Mouse (Mus musculus) forebrain, embryonic 10.5 days (tissue): ENCODE measurements around the gene Snapc3. TPM values are rescaled to one million over a fixed set of nuclear protein-coding genes. Genes with fewer than 3 reads are reported as not detected.
A peak's percentile ranks its signal among the peaks of the same experiment; 100 is the strongest.
"Not testable (repeated sequence)": the region's sequence is repeated elsewhere in the genome, so short reads cannot be mapped to it uniquely, and the experiment has no call there.

Experiments used
- DNase-seq: peaks from one replicate; pipeline ENCODE4 v3.0.0-alpha.2; 2017; ENCODE audit warnings: low spot score; ENCODE audit errors: extremely low spot score
- H3K27ac ChIP-seq: fragments of 300-500 bp; sonication (generic); 2 replicates; pipeline ENCODE4 v1.5.1; 2016; ENCODE audit warnings: mild to moderate bottlenecking
- H3K27me3 ChIP-seq: fragments of 300-500 bp; sonication (generic); 2 replicates; pipeline ENCODE4 v1.6.1; 2016; ENCODE audit warnings: mild to moderate bottlenecking; ENCODE audit not compliant: poor library complexity, severe bottlenecking
- H3K36me3 ChIP-seq: fragments of 300-500 bp; sonication (generic); replicated peaks from 2 replicates; pipeline ENCODE4 v1.6.1; 2016; ENCODE audit warnings: mild to moderate bottlenecking, moderate library complexity
- H3K4me1 ChIP-seq: fragments of 300-500 bp; sonication (generic); 2 replicates; pipeline ENCODE4 v1.6.1; 2016
- H3K4me3 ChIP-seq: fragments of 300-500 bp; sonication (generic); 2 replicates; pipeline ENCODE4 v1.5.1; 2016; ENCODE audit warnings: mild to moderate bottlenecking, moderate library complexity
- H3K9me3 ChIP-seq: fragments of 300-500 bp; sonication (generic); 2 replicates; pipeline ENCODE4 v1.6.1; 2016; ENCODE audit warnings: mild to moderate bottlenecking, moderate library complexity
- WGBS: fragments of 180-500 bp; shearing (Covaris S2); methylation state at CpG from one replicate; pipeline ENCODE4 v1.1.7; 2016; 5-methylcytosine and 5-hydroxymethylcytosine counted together
- polyA plus RNA-seq: library from polyadenylated mRNA; unstranded; fragments of >200 nt; fragmentation: Nextera tagmentation; extraction: Ambion mirVana; gene quantifications from 2 replicates; pipeline ENCODE4 v1.2.1, GENCODE M21; 2016

Snapc3 gene
- polyA plus RNA-seq, 1 experiment from 2014 or later = 55.8 TPM

DNA sequence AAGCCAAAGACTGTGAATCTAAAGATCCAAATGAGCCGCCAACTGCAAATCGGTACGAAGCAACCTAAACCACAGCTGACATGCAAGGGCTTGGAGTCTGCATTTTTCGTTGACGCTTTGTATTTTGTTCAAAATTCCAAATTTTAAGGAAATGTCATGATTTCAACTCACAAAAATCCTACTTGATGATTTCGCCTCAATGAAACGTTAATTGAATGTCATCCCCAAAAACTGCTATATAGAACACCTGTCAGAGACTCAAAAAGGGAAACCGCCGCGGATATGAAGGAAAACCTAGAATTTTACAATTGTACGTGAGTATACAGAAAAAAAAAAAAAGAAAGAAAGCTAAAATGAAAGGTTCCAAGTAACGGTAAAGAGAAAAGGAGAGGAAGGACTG, 67.7 kb downstream of the Snapc3 start:
- H3K4me3 ChIP-seq = peak overlapping the region; percentile 94
- peaks cover 53% of the 10 kb centered on the region for H3K4me1 ChIP-seq
- no peak for DNase-seq
- H3K27me3 ChIP-seq = no peaks in the 10 kb centered on the region
- H3K9me3 ChIP-seq = no peaks in the 10 kb centered on the region
- peak overlapping the region; percentile 100 for H3K27ac ChIP-seq
- H3K36me3 ChIP-seq = peaks cover 45% of the 10 kb centered on the region
- WGBS = 33% methylated on average over 12 of the region's 12 CpGs

DNA sequence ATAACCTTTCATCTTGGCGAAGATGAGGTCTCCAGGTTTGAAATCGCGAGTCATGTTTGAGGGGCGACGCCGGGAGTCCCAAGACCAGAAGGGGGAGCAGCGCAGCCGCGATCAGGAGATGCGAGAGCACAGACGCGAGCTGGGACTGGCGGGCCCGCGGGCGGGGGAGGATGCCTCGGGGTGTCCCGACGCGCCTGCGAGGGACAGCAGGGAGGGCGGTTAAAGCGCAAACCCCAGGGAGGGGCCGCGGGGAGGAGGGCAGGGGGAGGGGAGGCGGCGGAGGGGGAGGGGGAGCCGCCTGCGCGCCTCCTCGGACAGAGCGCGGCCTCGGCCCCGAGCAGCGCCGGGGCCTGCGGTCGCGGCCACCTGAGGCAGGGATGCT, 68.2 kb downstream of the Snapc3 start:
- WGBS = under 1% methylated on average over 36 of the region's 40 CpGs

DNA sequence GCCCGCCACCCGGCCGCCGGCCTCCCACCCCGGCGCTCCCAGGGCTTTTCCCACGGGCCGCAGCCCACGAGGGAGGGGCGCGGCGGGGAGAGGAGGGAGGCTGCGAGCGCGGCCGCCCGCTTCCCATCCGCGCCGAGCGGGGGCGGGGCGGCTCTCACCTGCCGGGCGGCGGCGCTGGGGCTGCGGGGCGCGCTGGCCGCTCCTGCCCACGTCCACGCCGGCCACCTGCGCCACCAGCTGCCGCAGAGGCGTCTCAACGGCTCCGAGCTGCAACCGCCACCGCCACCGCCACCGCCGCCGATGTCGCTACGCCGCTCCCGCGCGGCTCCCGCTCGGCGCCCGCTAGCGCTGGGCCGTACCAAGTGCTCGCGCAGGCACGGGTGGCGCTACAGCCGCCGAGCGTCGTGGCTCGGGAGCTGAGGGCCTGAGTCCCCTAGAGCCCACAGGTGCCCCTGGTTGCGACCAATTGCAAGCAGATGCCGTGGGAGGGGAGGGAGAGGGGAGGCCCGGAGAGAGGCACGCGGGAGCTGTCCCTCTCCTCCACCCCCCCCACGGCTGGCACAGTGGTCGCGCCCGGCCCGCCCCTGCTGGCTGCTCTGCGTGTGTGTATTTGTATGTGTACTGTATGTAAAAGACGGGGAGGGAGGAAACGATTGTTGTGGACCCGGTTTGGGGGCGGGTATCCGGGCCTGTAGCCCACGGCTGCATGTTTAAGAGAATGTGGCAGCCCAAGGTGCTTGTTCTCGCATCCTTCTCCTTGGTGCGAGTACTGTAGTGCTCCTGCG, 68.8 kb downstream of the Snapc3 start, which contains the start of gene Psip1:
Gene Psip1, minus strand, starts transcription at position 343 of the 785 bp plus-strand sequence.
- H3K36me3 ChIP-seq = peaks cover 34% of the 10 kb centered on the region
- no peaks in the 10 kb centered on the region for H3K27me3 ChIP-seq
- DNase-seq = peak; percentile 91
- peak within 1 kb of the TSS; percentile 100 for H3K27ac ChIP-seq
- no peaks in the 10 kb centered on the region for H3K9me3 ChIP-seq
- peak within 1 kb of the TSS; percentile 94 for H3K4me3 ChIP-seq
- peaks cover 53% of the 10 kb centered on the region for H3K4me1 ChIP-seq
- WGBS = under 1% methylated on average over 83 of the region's 86 CpGs

More for the DNA sequence above, 68.2 kb downstream of the Snapc3 start:
- no peaks in the 10 kb centered on the region for H3K27me3 ChIP-seq
- peaks cover 40% of the 10 kb centered on the region for H3K36me3 ChIP-seq
- peak; percentile 86 for DNase-seq
- H3K27ac ChIP-seq = peak overlapping the region; percentile 100
- H3K4me3 ChIP-seq = peak overlapping the region; percentile 94
- H3K9me3 ChIP-seq = no peaks in the 10 kb centered on the region
- H3K4me1 ChIP-seq = peaks cover 53% of the 10 kb centered on the region

DNA sequence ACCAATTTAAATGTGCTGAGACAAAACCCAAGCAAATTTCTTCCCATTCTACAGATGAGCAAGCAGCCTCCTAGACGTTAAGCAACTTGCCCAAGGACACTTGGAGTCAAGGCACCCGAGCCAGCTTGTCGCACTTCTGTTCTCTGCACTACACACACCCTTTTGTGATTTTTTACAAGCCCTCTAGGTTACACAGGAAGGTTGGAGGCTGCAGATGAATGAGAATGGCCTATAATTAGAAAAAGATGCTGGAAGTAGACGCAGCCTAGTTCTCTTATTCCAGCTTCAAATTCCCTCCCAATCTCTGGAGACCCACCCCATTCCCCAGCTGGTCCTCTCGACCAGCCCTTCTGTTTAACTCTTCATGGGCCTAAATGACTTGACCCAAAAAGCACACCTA, 71.6 kb downstream of the Snapc3 start:
- Histone ChIP-seq H3K9me3 (no peaks in the 10 kb centered on the region), H3K36me3 (peaks cover 7% of the 10 kb centered on the region), H3K27ac (peak overlapping the region; percentile 66), H3K27me3 (no peaks in the 10 kb centered on the region), H3K4me3 (no peak overlapping the region), H3K4me1 (peaks cover 44% of the 10 kb centered on the region)
- no peak for DNase-seq
- 27% methylated on average over 5 of the region's 5 CpGs for WGBS

DNA sequence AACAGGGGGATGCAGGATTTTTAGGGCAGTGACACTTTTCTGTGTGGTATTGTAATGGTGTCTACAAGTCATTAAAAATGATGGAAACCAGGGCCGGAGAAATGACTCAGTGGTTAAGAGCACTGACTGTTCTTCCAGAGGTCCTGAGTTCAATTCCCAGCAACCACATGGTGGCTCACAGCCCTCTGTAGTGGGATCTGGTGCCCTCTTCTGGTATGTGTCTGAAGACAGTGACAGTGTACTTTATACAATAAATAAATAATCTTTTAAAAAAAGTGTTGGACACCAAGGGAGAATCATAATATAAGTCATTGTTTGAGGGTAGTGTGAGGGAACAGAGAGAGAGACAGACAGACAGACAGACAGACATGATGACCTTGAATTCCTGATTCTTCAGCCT, 75.6 kb downstream of the Snapc3 start:
- H3K4me1 ChIP-seq = peaks cover 14% of the 10 kb centered on the region
- no peaks in the 10 kb centered on the region for H3K27me3 ChIP-seq
- H3K27ac ChIP-seq = no peak overlapping the region
- 93% methylated on average over 1 of the region's 1 CpGs for WGBS
- DNase-seq = no peak
- no peaks in the 10 kb centered on the region for H3K9me3 ChIP-seq
- H3K4me3 ChIP-seq = no peak overlapping the region
- H3K36me3 ChIP-seq = no peaks in the 10 kb centered on the region

DNA sequence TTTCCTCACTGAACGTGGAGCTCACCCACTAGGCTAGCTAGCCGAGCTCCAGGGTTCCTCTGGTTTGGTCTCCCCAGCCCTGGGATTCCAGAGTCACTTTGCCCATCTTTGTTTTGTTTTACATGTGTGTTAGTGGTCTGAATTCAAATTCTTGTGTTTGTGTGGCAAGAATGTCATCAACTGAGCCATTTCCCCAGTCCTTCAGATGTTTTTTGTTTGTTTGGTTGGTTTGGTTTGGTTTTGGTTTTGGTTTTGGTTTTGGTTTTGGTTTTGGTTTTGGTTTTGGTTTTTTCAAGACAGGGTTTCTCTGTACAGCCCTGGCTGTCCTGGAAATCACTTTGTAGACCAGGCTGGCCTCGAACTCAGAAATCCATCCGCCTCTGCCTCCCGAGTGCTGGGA, 79.5 kb downstream of the Snapc3 start:
- H3K4me1 ChIP-seq = peaks cover 22% of the 10 kb centered on the region
- not testable (repeated sequence) for DNase-seq, H3K27ac ChIP-seq, H3K9me3 ChIP-seq, H3K36me3 ChIP-seq, H3K27me3 ChIP-seq, H3K4me3 ChIP-seq
- 94% methylated on average over 5 of the region's 5 CpGs for WGBS

DNA sequence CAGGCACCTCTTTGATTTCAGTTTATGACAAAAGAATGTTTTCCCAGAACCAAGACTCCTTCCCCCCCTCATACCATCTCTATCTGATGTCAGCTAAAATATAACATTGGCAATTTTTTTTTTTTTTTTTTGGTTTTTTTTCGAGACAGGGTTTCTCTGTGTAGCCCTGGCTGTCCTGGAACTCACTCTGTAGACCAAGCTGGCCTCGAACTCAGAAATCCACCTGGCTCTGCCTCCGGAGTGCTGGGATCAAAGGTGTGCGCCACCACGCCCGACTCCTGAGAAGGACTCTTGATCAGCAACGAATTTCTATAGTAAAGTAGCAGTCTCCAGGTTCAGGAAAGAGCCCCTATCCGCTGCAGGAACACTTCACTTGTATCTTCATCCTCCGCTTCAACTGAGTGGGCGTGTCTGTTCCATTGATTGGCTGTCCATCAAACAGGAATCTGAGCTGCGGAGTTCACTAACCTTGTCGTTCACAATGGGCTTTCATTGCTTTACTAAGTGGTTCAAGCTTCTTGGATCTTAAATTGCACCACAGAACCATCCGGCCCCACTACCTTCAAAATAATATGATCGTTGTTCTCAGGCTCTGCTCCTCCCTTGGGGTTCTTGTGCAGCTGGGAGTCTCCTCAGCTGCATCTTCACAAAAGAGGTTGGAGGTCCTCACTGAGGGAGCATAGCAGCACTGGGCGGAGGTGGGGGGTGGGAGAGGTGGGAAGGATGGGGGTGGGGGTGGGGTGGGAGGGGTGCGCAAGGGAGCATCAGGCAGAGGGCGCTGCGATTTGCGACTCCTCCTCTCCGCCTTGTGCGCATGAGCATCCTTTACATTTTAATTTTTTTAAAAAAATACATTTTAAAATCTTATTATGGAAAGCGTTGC, 82.9 kb downstream of the Snapc3 start:
- H3K4me3 ChIP-seq = peak overlapping the region; percentile 48
- peak; percentile 80 for DNase-seq
- no peaks in the 10 kb centered on the region for H3K36me3 ChIP-seq
- peaks cover 22% of the 10 kb centered on the region for H3K4me1 ChIP-seq
- H3K9me3 ChIP-seq = no peaks in the 10 kb centered on the region
- H3K27me3 ChIP-seq = no peaks in the 10 kb centered on the region
- 4% methylated on average over 22 of the region's 22 CpGs for WGBS
- H3K27ac ChIP-seq = peak overlapping the region; percentile 86

DNA sequence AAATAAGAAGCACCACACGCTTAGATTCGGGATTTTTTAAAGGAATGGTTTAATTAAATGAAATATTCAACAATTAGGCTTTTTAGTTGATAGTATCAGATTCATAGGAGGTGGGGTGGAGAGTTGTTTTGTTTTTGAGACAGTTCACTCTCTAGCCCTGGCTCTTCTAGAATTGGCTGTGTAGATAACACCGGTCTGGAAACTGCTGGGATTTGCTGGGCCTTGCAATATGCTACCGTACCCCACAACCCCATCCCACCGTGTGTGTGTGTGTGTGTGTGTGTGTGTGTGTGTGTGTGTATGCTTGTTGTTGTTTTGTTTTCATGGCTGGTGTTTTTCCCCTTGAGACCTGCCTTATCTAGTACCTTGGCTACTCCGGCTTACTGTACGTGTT, 83.5 kb downstream of the Snapc3 start:
- 37% methylated on average over 7 of the region's 7 CpGs for WGBS
- DNase-seq = no peak
- Histone ChIP-seq H3K27me3 (no peaks in the 10 kb centered on the region), H3K36me3 (no peaks in the 10 kb centered on the region), H3K4me3 (peak overlapping the region; percentile 48), H3K9me3 (no peaks in the 10 kb centered on the region), H3K4me1 (peaks cover 22% of the 10 kb centered on the region), H3K27ac (peak overlapping the region; percentile 86)

DNA sequence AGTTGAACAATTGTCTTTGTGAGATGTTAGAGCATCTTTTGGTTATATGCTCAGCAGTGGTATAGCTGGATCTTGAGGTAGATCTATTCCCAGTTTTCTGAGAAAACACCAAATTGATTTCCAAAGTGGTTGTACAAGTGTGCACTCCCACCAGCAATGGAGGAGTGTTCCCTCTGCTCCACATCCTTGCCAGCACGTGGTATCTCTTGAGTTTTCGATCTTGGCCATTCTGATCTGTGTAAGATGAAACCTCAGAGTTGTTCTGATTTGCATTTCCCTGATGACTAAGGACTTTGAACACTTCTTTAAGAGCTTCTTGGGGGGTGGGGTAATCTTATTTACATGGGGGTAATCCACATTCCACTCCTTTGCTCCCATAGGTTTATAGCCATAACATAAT, 92.1 kb downstream of the Snapc3 start:
- no peak overlapping the region for H3K4me3 ChIP-seq
- H3K36me3 ChIP-seq = no peaks in the 10 kb centered on the region
- no peak overlapping the region for H3K27ac ChIP-seq
- 60% methylated on average over 2 of the region's 2 CpGs for WGBS
- DNase-seq = no peak
- H3K4me1 ChIP-seq = peaks cover 25% of the 10 kb centered on the region
- no peaks in the 10 kb centered on the region for H3K9me3 ChIP-seq
- no peaks in the 10 kb centered on the region for H3K27me3 ChIP-seq

DNA sequence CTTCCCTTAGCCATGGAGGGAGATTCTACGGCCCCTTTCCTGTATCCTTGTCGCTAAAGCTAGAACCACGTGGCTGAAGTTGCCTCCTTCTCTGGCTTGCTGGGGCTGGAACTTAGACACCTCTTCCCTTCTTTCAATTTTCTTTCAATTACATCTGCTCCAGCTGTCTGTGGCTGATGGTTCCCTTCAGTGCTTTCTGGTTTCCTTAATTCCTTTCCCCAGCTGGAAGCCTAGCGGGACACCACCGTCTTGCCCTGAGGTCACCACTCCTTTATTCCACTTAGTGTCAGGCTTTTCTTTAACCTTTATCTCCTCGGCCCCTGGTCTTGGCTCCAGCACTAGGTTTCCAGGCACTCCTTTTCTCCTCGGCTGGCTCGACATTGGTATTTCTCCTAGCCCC, 93.6 kb downstream of the Snapc3 start:
- H3K27ac ChIP-seq = peak overlapping the region; percentile 60; the same call in 1 of the 2 replicates
- no peaks in the 10 kb centered on the region for H3K27me3 ChIP-seq
- H3K9me3 ChIP-seq = no peaks in the 10 kb centered on the region
- no peak for DNase-seq
- peaks cover 25% of the 10 kb centered on the region for H3K4me1 ChIP-seq
- no peak overlapping the region for H3K4me3 ChIP-seq
- WGBS = 34% methylated on average over 8 of the region's 8 CpGs
- no peaks in the 10 kb centered on the region for H3K36me3 ChIP-seq

DNA sequence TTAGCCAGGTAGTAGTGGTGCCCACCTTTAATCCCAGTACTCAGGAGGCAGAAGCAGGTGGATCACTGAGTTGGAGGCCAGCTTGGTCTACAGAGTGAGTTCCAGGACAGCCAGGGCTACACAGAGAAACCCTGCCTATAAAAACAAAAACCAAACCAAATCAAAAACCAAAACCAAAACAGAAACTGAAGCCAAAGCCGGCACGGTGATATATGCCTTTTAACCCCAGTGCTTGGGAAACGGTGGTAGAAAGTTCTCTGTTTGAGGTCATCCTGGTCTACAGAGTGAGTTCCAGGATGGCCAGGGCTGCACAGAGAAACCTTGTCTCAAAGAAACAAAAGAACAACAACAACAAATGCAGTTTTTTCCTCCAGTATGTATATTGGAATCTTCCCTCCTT, 94.7 kb downstream of the Snapc3 start:
- DNase-seq = no peak
- Histone ChIP-seq H3K36me3 (no peaks in the 10 kb centered on the region), H3K27ac (no peak overlapping the region), H3K4me3 (no peak overlapping the region), H3K4me1 (peaks cover 23% of the 10 kb centered on the region), H3K27me3 (no peaks in the 10 kb centered on the region), H3K9me3 (no peaks in the 10 kb centered on the region)
- WGBS = 87% methylated on average over 3 of the region's 3 CpGs

DNA sequence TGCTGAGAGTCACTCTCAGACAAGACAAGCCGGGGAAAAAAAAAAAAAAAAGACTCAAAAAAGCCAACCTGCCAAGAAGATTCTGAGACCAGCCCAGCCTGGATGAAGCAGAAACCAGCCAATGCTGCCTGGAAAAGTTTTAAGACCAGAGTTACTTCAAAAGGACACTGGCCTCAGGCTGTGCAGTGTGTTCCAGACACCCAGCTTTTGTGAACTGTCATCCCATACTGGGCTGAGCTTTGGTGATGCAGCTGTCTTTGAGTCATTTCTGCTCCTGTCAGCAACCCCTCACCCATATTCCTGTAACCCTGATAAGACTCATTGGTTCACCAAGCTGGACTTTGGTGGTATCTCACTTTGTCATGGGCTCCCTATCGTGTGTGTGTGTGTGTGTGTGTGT, 95.1 kb downstream of the Snapc3 start:
- Histone ChIP-seq H3K27me3 (no peaks in the 10 kb centered on the region), H3K27ac (no peak overlapping the region), H3K36me3 (no peaks in the 10 kb centered on the region), H3K9me3 (no peaks in the 10 kb centered on the region), H3K4me3 (no peak overlapping the region), H3K4me1 (peaks cover 19% of the 10 kb centered on the region)
- WGBS = 73% methylated on average over 2 of the region's 2 CpGs
- no peak for DNase-seq

DNA sequence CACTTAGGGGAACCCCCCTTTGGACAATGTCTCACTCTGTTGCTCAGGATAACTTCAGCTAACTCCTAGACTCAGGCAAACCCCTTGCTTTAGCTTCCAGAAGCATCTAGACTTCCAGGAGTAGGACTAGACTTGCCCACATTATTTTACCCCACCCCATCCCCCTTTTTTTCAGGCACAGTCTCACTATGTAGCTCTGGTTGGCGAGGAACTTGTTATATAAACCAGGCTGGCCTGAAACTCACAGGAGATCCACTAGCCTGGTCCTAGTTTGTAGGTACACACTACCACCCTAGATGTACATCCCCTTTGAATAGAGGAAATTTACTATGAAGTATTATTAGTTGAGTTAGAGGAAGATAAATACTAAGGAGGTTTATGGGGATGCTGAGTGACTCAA, 96.7 kb downstream of the Snapc3 start:
- H3K27me3 ChIP-seq = no peaks in the 10 kb centered on the region
- no peak overlapping the region for H3K4me3 ChIP-seq
- no peaks in the 10 kb centered on the region for H3K36me3 ChIP-seq
- no peak overlapping the region for H3K27ac ChIP-seq
- peaks cover 9% of the 10 kb centered on the region for H3K4me1 ChIP-seq
- WGBS = 82% methylated on average over 1 of the region's 1 CpGs
- H3K9me3 ChIP-seq = no peaks in the 10 kb centered on the region; the same call in 1 of the 2 replicates
- DNase-seq = no peak
